Mouse (Mus musculus): ENCODE measurements around the gene Prdm1.

GRCm38 (mm10) chr10:44391509-44392290 is 136.6 kb downstream of the Prdm1 start:
- TF ChIP-seq CTCF (IDR thresholded peaks at IDR 0.05) (no peak), POLR2A (IDR thresholded peaks at IDR 0.05; ENCODE audit: insufficient read depth, low read depth, low read length) (no peak), EP300 (IDR thresholded peaks at IDR 0.05; ENCODE audit: insufficient read depth, low read depth, low read length) (no peak)
